Mouse (Mus musculus): Measurements from ENCODE around the gene Syp.
A peak's percentile ranks its signal among the peaks of the same experiment; 100 is the strongest.

The Syp gene

DNA sequence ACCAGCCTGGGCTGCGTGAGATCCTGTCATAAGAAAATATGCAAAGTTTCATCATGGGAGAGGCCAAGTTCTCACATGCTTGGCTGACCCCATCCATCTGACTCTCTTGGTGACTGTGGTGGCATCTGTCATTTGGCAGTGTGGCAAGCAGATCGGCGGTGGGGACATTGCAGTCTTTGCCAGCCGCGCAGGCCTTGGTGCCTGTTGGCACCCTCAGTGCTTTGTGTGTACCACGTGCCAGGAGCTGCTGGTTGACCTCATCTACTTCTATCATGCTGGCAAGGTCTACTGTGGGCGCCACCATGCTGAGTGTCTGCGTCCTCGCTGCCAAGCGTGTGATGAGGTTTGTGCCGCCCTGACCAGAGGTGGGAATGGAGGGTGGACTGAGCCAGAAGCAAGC is 26.5 kb downstream of the Syp start:
- DNase-seq = peak; percentile 81

- no peak for DNase-seq
Observed at GRCm38 (mm10) chrX:7665739-7666502, 27.6 kb downstream of the Syp start.

DNA sequence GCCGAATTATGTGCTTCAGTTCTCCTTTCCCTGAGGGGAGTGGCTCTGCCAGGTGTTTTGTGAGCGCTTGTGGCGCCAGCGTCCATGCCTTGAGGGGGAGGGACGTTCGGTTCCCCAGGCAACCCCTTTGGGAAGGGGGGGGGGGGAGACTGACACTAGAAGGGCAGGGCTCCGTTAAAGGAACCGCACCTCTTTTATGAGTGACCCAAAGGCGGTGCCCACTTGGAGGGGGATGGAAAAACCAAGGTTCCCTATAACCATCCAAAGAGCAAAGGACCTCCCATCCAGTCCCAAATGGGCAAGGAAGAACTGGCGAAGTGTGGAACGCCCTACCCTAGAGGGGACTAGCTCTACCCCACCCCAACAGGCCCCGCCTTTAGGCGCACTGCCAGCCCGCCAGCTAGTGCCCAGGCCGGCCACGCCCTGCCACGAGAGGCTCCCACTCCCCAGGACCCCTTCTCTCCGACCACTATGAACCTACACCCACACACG is 32.2 kb downstream of the Syp start:
- DNase-seq = no peak

GRCm38 (mm10) chrX:7670921-7671623 is 32.8 kb downstream of the Syp start, which contains the start of gene Plp2:
Gene Plp2 (minus strand): TSS chrX:7671390.
- DNase-seq = no peak

- no peak for DNase-seq
Observed at GRCm38 (mm10) chrX:7672739-7673138, 34.5 kb downstream of the Syp start.

- no peak for DNase-seq
Observed at GRCm38 (mm10) chrX:7673578-7674281, 35.5 kb downstream of the Syp start.

- no peak for DNase-seq
Observed at GRCm38 (mm10) chrX:7674284-7675000, 36.2 kb downstream of the Syp start.

- DNase-seq = no peak
Observed at GRCm38 (mm10) chrX:7675001-7675380, 36.7 kb downstream of the Syp start.

GRCm38 (mm10) chrX:7678986-7679385 is 40.7 kb downstream of the Syp start:
- no peak for DNase-seq

GRCm38 (mm10) chrX:7679405-7680056 is 41.3 kb downstream of the Syp start:
- peak; percentile 90 for DNase-seq

DNA sequence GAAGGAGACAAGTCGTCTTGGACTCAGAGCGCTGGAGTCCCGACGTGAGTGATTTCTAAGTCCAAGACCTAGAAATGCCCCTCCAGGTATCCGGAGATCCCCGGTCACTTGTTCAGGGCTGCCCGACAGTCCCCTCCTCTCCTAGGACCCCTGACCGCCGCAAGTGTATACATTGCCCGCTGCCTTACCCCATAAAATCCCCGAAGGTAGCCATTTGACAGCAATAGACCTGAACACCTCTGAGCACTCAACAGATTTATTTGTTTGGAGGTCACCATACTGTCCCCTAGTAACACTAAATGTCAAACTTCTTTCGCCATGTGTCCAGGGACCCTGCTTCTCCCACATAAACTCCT is 41.8 kb downstream of the Syp start:
- no peak for DNase-seq

DNA sequence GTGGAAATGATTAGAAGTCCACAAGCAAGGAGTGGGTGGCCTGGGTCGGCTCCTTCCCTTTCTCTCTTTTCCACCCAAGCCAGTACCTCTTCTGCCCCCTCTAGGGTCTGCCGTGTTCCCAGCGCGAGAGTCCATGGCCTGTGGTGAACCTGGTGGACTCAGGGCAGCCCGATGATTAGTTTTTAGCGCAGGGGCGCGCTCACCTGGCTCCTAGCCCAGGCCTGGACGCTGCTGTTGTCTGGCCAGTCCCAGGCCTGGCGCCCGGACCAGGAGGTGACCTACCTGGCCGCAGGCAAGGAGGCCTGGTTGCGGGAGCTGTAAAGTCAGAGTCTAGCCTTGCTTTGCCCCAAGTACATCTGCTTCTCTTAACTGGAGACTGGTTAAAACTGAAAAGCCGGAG is 42.6 kb downstream of the Syp start, which contains the start of gene Magix:
Magix (minus strand) TSS at position 388 of the 400 bp plus-strand sequence.
- no peak for DNase-seq

DNA sequence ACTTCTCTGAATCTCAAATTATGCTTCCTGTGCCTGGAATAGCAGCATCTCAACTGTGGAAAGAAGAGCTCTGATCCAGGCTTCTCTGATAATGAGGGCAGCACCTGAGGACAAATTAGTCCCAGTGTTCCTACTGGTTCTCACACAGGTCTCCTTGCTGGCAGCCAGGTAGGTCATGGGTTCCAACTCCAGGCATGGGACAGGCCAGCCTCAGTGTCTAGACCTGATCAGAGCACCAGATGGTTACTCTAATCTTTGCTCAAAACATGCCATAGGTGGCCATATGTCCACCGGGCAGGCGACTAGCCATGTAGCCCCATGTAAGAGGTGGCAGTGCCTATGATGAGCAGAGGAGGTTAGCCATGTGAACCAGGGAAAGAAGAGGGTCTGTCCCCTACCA is 50.0 kb downstream of the Syp start:
- peak; percentile 43 for DNase-seq

- DNase-seq = no peak
Observed at GRCm38 (mm10) chrX:7690486-7690885, 52.2 kb downstream of the Syp start.

DNA sequence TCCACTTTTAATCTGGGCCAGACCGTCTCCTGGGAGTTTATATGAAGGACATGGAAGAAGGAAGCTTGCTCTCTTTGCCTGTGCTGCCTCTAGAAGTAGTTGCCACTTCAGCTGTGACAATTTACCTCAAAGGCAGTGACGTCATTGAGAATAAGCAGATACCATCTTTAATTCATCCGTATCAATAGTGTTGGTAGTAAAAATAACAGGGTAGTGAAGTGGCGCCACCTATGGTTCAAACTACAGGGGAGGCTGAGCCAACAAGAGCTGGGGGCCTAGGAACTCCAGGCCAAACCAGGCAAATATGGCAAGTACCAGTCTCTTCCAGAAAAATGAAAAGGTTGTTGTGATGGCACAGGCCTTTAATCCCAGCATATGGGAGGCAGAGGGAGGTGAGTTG is 54.6 kb downstream of the Syp start:
- peak; percentile 39 for DNase-seq

DNA sequence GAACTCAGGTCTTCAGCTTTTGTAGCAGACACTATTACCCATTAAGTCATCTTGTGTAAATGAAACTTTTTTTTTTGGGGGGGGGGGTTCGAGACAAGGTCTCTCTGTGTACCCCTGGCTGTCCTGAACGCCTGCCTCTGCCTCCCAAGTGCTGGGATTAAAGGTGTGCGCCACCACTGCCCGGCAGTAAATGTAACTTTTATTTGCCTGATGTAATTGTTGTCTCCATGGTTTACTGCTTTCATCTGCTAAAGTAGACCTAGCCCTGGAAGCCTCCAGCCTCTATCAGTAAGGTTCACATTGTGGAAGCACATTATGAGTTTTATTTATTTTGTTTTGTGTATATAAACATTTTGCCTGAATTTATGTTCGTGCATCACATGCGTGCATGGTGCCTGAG is 58.2 kb downstream of the Syp start:
- no peak for DNase-seq

GRCm38 (mm10) chrX:7696954-7697381 is 58.7 kb downstream of the Syp start, which contains the start of gene Gpkow:
Gene Gpkow (plus strand): TSS chrX:7697131.
- DNase-seq = peak; percentile 88
